Mouse (Mus musculus) ES-Bruce4 (cell line): Measurements from ENCODE around the gene Txnip. TPM values are rescaled to one million over a fixed set of nuclear protein-coding genes. Genes with fewer than 3 reads are reported as not detected.

Experiments used
- H3K27ac ChIP-seq: 2 replicates; pipeline ENCODE4 v1.5.1; 2012; ENCODE audit warnings: low read length, inconsistent platforms; ENCODE audit not compliant: insufficient read depth
- H3K27me3 ChIP-seq: 2 replicates; pipeline ENCODE4 v1.6.1; 2012; ENCODE audit warnings: mild to moderate bottlenecking, low read length, inconsistent platforms; ENCODE audit not compliant: control insufficient read depth, poor library complexity, insufficient read depth, severe bottlenecking
- H3K36me3 ChIP-seq: 2 replicates; pipeline ENCODE4 v1.6.1; 2012; ENCODE audit warnings: inconsistent platforms, mild to moderate bottlenecking, low read length, moderate library complexity; ENCODE audit not compliant: control insufficient read depth, poor library complexity, insufficient read depth, severe bottlenecking
- H3K4me1 ChIP-seq: one replicate; pipeline ENCODE4 v1.8.1; 2011; ENCODE audit warnings: low read length; ENCODE audit not compliant: control insufficient read depth, insufficient read depth
- H3K4me3 ChIP-seq: 2 replicates; pipeline ENCODE4 v1.5.1; 2011; ENCODE audit warnings: low read depth, mild to moderate bottlenecking, low read length
- H3K9ac ChIP-seq: 2 replicates; pipeline ENCODE4 v1.6.1; 2012; ENCODE audit warnings: low read depth, mild to moderate bottlenecking, inconsistent platforms; ENCODE audit not compliant: poor library complexity, severe bottlenecking
- H3K9me3 ChIP-seq: replicated peaks from 2 replicates; pipeline ENCODE4 v1.6.1; 2012; ENCODE audit warnings: mild to moderate bottlenecking, low read length, inconsistent platforms; ENCODE audit not compliant: control insufficient read depth, poor library complexity, insufficient read depth, severe bottlenecking
- CTCF ChIP-seq: IDR thresholded peaks from one replicate; pipeline ENCODE4 v1.8.1; 2011; ENCODE audit warnings: low read depth, low read length
- EP300 ChIP-seq: IDR thresholded peaks from 2 replicates; pipeline ENCODE4 v1.6.1; 2011; ENCODE audit warnings: low read depth, low read length; ENCODE audit not compliant: insufficient read depth
- POLR2A ChIP-seq: IDR thresholded peaks from one replicate; pipeline ENCODE4 v1.8.1; 2011; ENCODE audit warnings: low read length; ENCODE audit not compliant: insufficient read depth
- polyA plus RNA-seq: library from polyadenylated mRNA; stranded (reverse); fragments of >200 nt; gene quantifications from 2 replicates; pipeline ENCODE4 v1.2.4, GENCODE M21; 2011; ENCODE audit warnings: low read depth; ENCODE audit not compliant: missing spikeins, insufficient read depth, insufficient read length

The Txnip gene
- polyA plus RNA-seq, 1 experiment = 450 TPM

- peak overlapping the region; percentile 35 for H3K27ac ChIP-seq
Measured at GRCm38 (mm10) chr3:96593374-96593773, 35.6 kb downstream of the Txnip start.

GRCm38 (mm10) chr3:96593790-96594560 lies 36.2 kb downstream of the Txnip start, which contains the start of gene Polr3gl:
Gene Polr3gl (minus strand): TSS chr3:96594181.
- Histone ChIP-seq H3K27ac (peak within 1 kb of the TSS; percentile 35), H3K4me3 (peak within 1 kb of the TSS; percentile 97), H3K36me3 (no peaks in the 10 kb centered on the region), H3K4me1 (peaks cover 2% of the 10 kb centered on the region), H3K9me3 (no peaks in the 10 kb centered on the region), H3K27me3 (no peaks in the 10 kb centered on the region), H3K9ac (peak within 1 kb of the TSS; percentile 56)
- TF ChIP-seq CTCF (peak; percentile 29), EP300 (peak; percentile 58; the same call in 1 of the 2 replicates), POLR2A (peak; percentile 36)

More at GRCm38 (mm10) chr3:96593374-96593773, 35.6 kb downstream of the Txnip start:
- peaks cover 2% of the 10 kb centered on the region for H3K4me1 ChIP-seq
- no peaks in the 10 kb centered on the region for H3K36me3 ChIP-seq
- peak overlapping the region; percentile 97 for H3K4me3 ChIP-seq
- peak overlapping the region; percentile 56 for H3K9ac ChIP-seq
- no peaks in the 10 kb centered on the region for H3K9me3 ChIP-seq
- TF ChIP-seq POLR2A = no peak
- TF ChIP-seq CTCF = no peak
- TF ChIP-seq EP300 = no peak
- no peaks in the 10 kb centered on the region for H3K27me3 ChIP-seq

GRCm38 (mm10) chr3:96594851-96595250 lies 37.1 kb downstream of the Txnip start:
- no peak for TF ChIP-seq EP300
- no peak for TF ChIP-seq POLR2A
- no peak for TF ChIP-seq CTCF
- Histone ChIP-seq H3K9me3 (no peaks in the 10 kb centered on the region), H3K9ac (no peak overlapping the region), H3K36me3 (no peaks in the 10 kb centered on the region), H3K27ac (no peak overlapping the region), H3K27me3 (no peaks in the 10 kb centered on the region), H3K4me3 (no peak overlapping the region), H3K4me1 (peaks cover 2% of the 10 kb centered on the region)

- no peak overlapping the region for H3K27ac ChIP-seq
- H3K4me3 ChIP-seq = no peak overlapping the region
- H3K9ac ChIP-seq = no peak overlapping the region
- H3K9me3 ChIP-seq = no peaks in the 10 kb centered on the region
- peaks cover 1% of the 10 kb centered on the region for H3K4me1 ChIP-seq
- no peak for TF ChIP-seq POLR2A
- no peak for TF ChIP-seq CTCF
- TF ChIP-seq EP300 = no peak
- no peaks in the 10 kb centered on the region for H3K36me3 ChIP-seq
- no peaks in the 10 kb centered on the region for H3K27me3 ChIP-seq
Measured at GRCm38 (mm10) chr3:96595661-96596060, 37.9 kb downstream of the Txnip start.

GRCm38 (mm10) chr3:96596228-96596707 lies 38.5 kb downstream of the Txnip start, which contains the start of gene Ankrd34a:
Gene Ankrd34a (plus strand): TSS chr3:96596636.
- H3K4me1 ChIP-seq = no peaks in the 10 kb centered on the region
- H3K36me3 ChIP-seq = no peaks in the 10 kb centered on the region
- peak within 1 kb of the TSS; percentile 56 for H3K4me3 ChIP-seq
- H3K9me3 ChIP-seq = no peaks in the 10 kb centered on the region
- H3K27me3 ChIP-seq = no peaks in the 10 kb centered on the region
- no peak within 1 kb of the TSS for H3K27ac ChIP-seq
- peak within 1 kb of the TSS; percentile 19 for H3K9ac ChIP-seq
- TF ChIP-seq EP300 (no peak), CTCF (no peak), POLR2A (no peak)

GRCm38 (mm10) chr3:96596855-96597254 lies 39.1 kb downstream of the Txnip start:
- no peaks in the 10 kb centered on the region for H3K27me3 ChIP-seq
- no peaks in the 10 kb centered on the region for H3K4me1 ChIP-seq
- no peak for TF ChIP-seq CTCF
- TF ChIP-seq POLR2A = no peak
- no peak for TF ChIP-seq EP300
- no peak overlapping the region for H3K27ac ChIP-seq
- H3K9me3 ChIP-seq = no peaks in the 10 kb centered on the region
- peak overlapping the region; percentile 56 for H3K4me3 ChIP-seq
- peak overlapping the region; percentile 19 for H3K9ac ChIP-seq
- H3K36me3 ChIP-seq = no peaks in the 10 kb centered on the region
